Mouse (Mus musculus) heart, adult 2 months (tissue): ENCODE measurements at regions not wholly inside any gene's neighbourhood (a gene's known extent, or its start where the extent isn't known, plus 50 kb on each side); places are given as distances from the start of the nearest gene placed in this dataset.

Experiments
- CTCF ChIP-seq: fragments of 200-600 bp; IDR thresholded peaks from 2 replicates; pipeline ENCODE4 v1.8.1; 2022; ENCODE audit warnings: antibody characterized with exemption, mild to moderate bottlenecking, moderate library complexity
- EP300 ChIP-seq: fragments of 200-500 bp; IDR thresholded peaks from 2 replicates; pipeline ENCODE4 v1.6.1; 2011; ENCODE audit warnings: low read depth, low read length, control low read depth; ENCODE audit not compliant: insufficient read depth
- POLR2A ChIP-seq: fragments of 200-500 bp; IDR thresholded peaks from 2 replicates; pipeline ENCODE4 v1.6.1; 2011; ENCODE audit warnings: mild to moderate bottlenecking, low read depth, low read length, control low read depth; ENCODE audit not compliant: insufficient read depth

GRCm38 (mm10) chr10:66812515-66813260, 283.2 kb upstream of the Jmjd1c start:
- TF ChIP-seq POLR2A (no peak), CTCF (no peak), EP300 (no peak)
